Mouse (Mus musculus): ENCODE measurements around the gene Wipi2.

GRCm38 (mm10) chr5:142641331-142642051, 14.0 kb downstream of the Wipi2 start:
- TF ChIP-seq CTCF (IDR thresholded peaks at IDR 0.05; ENCODE audit: low read depth) (no peak), EP300 (IDR thresholded peaks at IDR 0.05; ENCODE audit: low read depth) (no peak)
